Mouse (Mus musculus): ENCODE results near the gene Tlr8. TPM values are rescaled to one million over a fixed set of nuclear protein-coding genes. Genes with fewer than 3 reads are reported as not detected.

Gene Tlr8
- total RNA-seq, 4 experiments from 2014 or later: 0.91 to 5.1 (median 3.6) TPM

- no peak for DNase-seq
These were observed 58.2 kb downstream of the Tlr8 start for GRCm38 (mm10) chrX:167205813-167206520.

- DNase-seq: no peak
These were observed 62.8 kb downstream of the Tlr8 start for GRCm38 (mm10) chrX:167201365-167201764.

DNA sequence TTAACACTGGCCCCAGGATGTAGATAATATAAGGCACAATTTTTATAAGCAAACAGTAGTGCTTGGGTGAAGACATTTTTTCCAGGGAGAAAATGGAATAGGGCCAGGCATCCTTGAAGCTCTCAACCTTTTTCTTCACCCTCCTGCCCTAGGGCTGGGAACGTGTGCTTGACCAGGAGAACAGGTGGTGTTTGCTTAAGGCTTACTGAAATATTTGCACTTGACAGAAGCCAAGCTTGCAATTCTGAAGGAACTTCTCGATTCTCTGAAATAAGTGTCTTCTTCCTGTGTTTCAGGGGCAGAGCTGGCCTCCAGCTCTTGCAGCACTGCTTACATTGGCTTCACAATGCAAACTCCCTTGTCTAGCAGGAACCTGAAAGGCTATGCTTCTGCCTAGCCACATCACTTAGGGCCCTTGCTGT lies 68.9 kb downstream of the Tlr8 start:
- no peak for DNase-seq

Other genes with a start within 250 kb of the Tlr8 start
- gene Tmsb4x, start 55.0 kb downstream of the Tlr8 start, total RNA-seq (2022): 100 to 1,000 TPM; 368 to 589 (median 495) TPM
- gene Tlr7, start 66.2 kb upstream of the Tlr8 start, total RNA-seq (2022): 1 to 10 TPM; 1.8 to 7.9 (median 3.7) TPM
- 10 to 100 TPM; 25.9 to 30.3 (median 27.6) TPM for gene Prps2, start 118.4 kb upstream of the Tlr8 start, total RNA-seq (2022)